Mouse (Mus musculus) colon, adult 2 months (tissue): Measurements from ENCODE around the gene Gm4894. TPM values are rescaled to one million over a fixed set of nuclear protein-coding genes. Genes with fewer than 3 reads are reported as not detected.

Source experiments
- polyA plus RNA-seq: library from polyadenylated mRNA; depleted of rRNA; stranded (reverse); fragments of >200 nt; gene quantifications from 2 replicates; pipeline ENCODE4 v1.2.3, GENCODE M21; 2012; rRNA removed

The Gm4894 gene
- polyA plus RNA-seq: not detected in 2 replicates

DNA sequence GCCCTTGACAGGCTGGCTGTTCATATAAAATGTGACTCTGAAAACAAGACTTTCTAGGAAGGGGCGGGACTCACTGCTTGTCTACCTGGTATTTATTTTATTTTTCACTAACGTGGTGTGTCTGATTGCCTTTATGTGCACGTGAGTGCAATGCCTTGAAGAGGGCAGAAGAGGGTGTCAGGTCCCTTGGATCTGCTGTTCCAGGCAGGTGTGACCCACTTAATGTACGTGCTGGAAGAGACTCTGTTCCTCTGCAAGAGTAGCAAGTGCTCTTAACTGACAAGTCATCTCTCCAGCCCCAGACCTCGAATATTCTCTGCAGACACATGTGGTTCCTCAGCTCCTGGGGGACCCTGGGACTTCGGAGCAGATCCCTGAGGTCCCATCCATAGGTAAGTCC lies at the start of gene Gm4894:
TSS of gene Gm4894 (plus strand) at position 301 of the 400 bp plus-strand sequence.

Other genes with a start within 250 kb of the Gm4894 start
- 7.6 and 7.7 TPM in 2 replicates for gene Zw10, start 194.9 kb upstream of the Gm4894 start, polyA plus RNA-seq
- gene Tmprss5, start 169.3 kb upstream of the Gm4894 start, polyA plus RNA-seq: 10.5 and 10.6 TPM in 2 replicates
- gene Drd2, start 90.1 kb downstream of the Gm4894 start, polyA plus RNA-seq: 0.09 and 0.10 TPM in 2 replicates
- gene Ankk1, start 176.5 kb downstream of the Gm4894 start, polyA plus RNA-seq: 0.06 TPM in 1 of 2 replicates, not detected in the other
- 0.57 and 0.63 TPM in 2 replicates for gene Ttc12, start 235.7 kb downstream of the Gm4894 start, polyA plus RNA-seq